Mouse (Mus musculus) erythroblast, adult 5-6 weeks (primary cell): ENCODE data around the gene Tnfrsf19. TPM values are rescaled to one million over a fixed set of nuclear protein-coding genes. Genes with fewer than 3 reads are reported as not detected.

Experiments used
- ATAC-seq: replicated peaks from 2 replicates; pipeline ENCODE4 v1.8.0; 2016; ENCODE audit warnings: moderate number of reproducible peaks, mild to moderate bottlenecking, moderate TSS enrichment, inconsistent platforms; ENCODE audit not compliant: poor library complexity, low FRiP score, severe bottlenecking
- total RNA-seq, 2 experiments: library from RNA; stranded (forward) in 1 of 2; stranded (reverse) in 1 of 2; fragments of 150-400 nt in 1 of 2; fragments of 200-764, 138-1000 nt in 1 of 2; gene quantifications; 2 replicates each; pipeline versions ENCODE4 v1.2.3 to v1.2.4; 2015 to 2017; ENCODE audit warnings: low replicate concordance in 2 of 2

Gene Tnfrsf19
- total RNA-seq, 2 experiments from 2014 or later, result 0.17 to 0.19 TPM

GRCm38 (mm10) chr14:60976231-60976630 lies 70.1 kb downstream of the Tnfrsf19 start:
- no peak for ATAC-seq

- ATAC-seq, result no peak
Observed at GRCm38 (mm10) chr14:60975736-60976135, 70.6 kb downstream of the Tnfrsf19 start.

GRCm38 (mm10) chr14:60970961-60971360 lies 75.3 kb downstream of the Tnfrsf19 start:
- ATAC-seq, result no peak

- ATAC-seq, result no peak
Observed at GRCm38 (mm10) chr14:60966061-60966460, 80.2 kb downstream of the Tnfrsf19 start.

GRCm38 (mm10) chr14:60964016-60964810 lies 82.1 kb downstream of the Tnfrsf19 start:
- ATAC-seq, result no peak

- ATAC-seq, result no peak
Observed at GRCm38 (mm10) chr14:60957611-60958157, 88.6 kb downstream of the Tnfrsf19 start.

- ATAC-seq, result no peak
Observed at GRCm38 (mm10) chr14:60937481-60938039, 108.7 kb downstream of the Tnfrsf19 start.

- ATAC-seq, result no peak
Observed at GRCm38 (mm10) chr14:60935705-60936104, 110.6 kb downstream of the Tnfrsf19 start.

- ATAC-seq, result no peak
Observed at GRCm38 (mm10) chr14:60926011-60926410, 120.3 kb downstream of the Tnfrsf19 start.

GRCm38 (mm10) chr14:60916661-60917060 lies 129.6 kb downstream of the Tnfrsf19 start:
- ATAC-seq, result no peak

Other genes with a start within 250 kb of the Tnfrsf19 start
- 4.4 and 5.4 TPM in 2 replicates for gene Sacs, start 92.0 kb upstream of the Tnfrsf19 start, total RNA-seq (2015; ENCODE audit: low replicate concordance)
- gene Sacs, start 92.0 kb upstream of the Tnfrsf19 start, total RNA-seq (2017; ENCODE audit: low replicate concordance), result 7.1 and 7.6 TPM in 2 replicates
- not detected in 2 replicates for gene Sgcg, start 212.0 kb upstream of the Tnfrsf19 start, total RNA-seq (2015; ENCODE audit: low replicate concordance)
- not detected in 2 replicates for gene Sgcg, start 212.0 kb upstream of the Tnfrsf19 start, total RNA-seq (2017; ENCODE audit: low replicate concordance)